ENCODE assay signal across 9 mouse cellular contexts in genomic region chr10:128889846-128890245, GRCm38 (mm10). TPM values are rescaled to one million over a fixed set of nuclear protein-coding genes. Genes with fewer than 3 reads are reported as not detected.
DNase-seq lines count a peak whose midpoint lies in the region; ATAC-seq lines count a peak whose summit lies in the region.
"Had no signal": no experiment of that assay in that cellular context is flagged by ENCODE, and none has a peak within 500 bp of the region (broad histone marks: within the 10 kb centered on the region; RNA-seq: fewer than 3 reads in every experiment).

No protein-coding gene starts in this region.

- peaks cover 23% of the 10 kb centered on the region for H3K36me3 ChIP-seq in kidney, embryonic 16.5 days (ENCODE audit: insufficient read depth, low read length)
- H3K36me3 ChIP-seq in embryonic facial prominence, embryonic 15.5 days: peaks cover 17% of the 10 kb centered on the region
- no peaks in the 10 kb centered on the region for H3K36me3 ChIP-seq in intestine, embryonic 16.5 days (ENCODE audit: control insufficient read depth, insufficient read depth, low read length)
- H3K36me3 ChIP-seq in neural tube, embryonic 12.5 days: peaks cover 29% of the 10 kb centered on the region

- ATAC-seq in kidney, embryonic 16.5 days (ENCODE audit: low FRiP score, low TSS enrichment): no peak
- no peak for ATAC-seq in embryonic facial prominence, embryonic 15.5 days (ENCODE audit: insufficient number of reproducible peaks, low FRiP score, low TSS enrichment, low read depth)
- ATAC-seq in intestine, embryonic 16.5 days: no peak
- ATAC-seq in neural tube, embryonic 12.5 days (ENCODE audit: low FRiP score, low read depth): no peak

- WGBS in kidney, embryonic 16.5 days: 22% methylated on average over 1 of the region's 2 CpGs
- 38% methylated on average over 1 of the region's 2 CpGs for WGBS in embryonic facial prominence, embryonic 15.5 days
- WGBS in intestine, embryonic 16.5 days: 20% methylated on average over 1 of the region's 2 CpGs
- 0% methylated on average over 1 of the region's 2 CpGs for WGBS in neural tube, embryonic 12.5 days

- peak overlapping the region; percentile 82 for H3K4me3 ChIP-seq in kidney, embryonic 16.5 days (ENCODE audit: low read length)
- H3K4me3 ChIP-seq in embryonic facial prominence, embryonic 15.5 days (replicated peaks): peak overlapping the region; percentile 77
- H3K4me3 ChIP-seq in intestine, embryonic 16.5 days (ENCODE audit: low read length): 0 out of 2 replicates have a peak overlapping the region, but pooled peaks have one; percentile 79
- H3K4me3 ChIP-seq in neural tube, embryonic 12.5 days: peak overlapping the region; percentile 80

- peaks cover 32% of the 10 kb centered on the region for H3K4me1 ChIP-seq in kidney, embryonic 16.5 days (ENCODE audit: insufficient read depth, low read length)
- H3K4me1 ChIP-seq in embryonic facial prominence, embryonic 15.5 days: peaks cover 37% of the 10 kb centered on the region
- peaks cover 25% of the 10 kb centered on the region for H3K4me1 ChIP-seq in intestine, embryonic 16.5 days (ENCODE audit: control insufficient read depth, insufficient read depth, low read length)
- H3K4me1 ChIP-seq in neural tube, embryonic 12.5 days: peaks cover 21% of the 10 kb centered on the region

- H3K27me3 ChIP-seq in kidney, embryonic 16.5 days (ENCODE audit: insufficient read depth, low read length): no peaks in the 10 kb centered on the region; the same call in 1 of the 2 replicates
- no peaks in the 10 kb centered on the region for H3K27me3 ChIP-seq in embryonic facial prominence, embryonic 15.5 days
- no peaks in the 10 kb centered on the region for H3K27me3 ChIP-seq in intestine, embryonic 16.5 days (replicated peaks; ENCODE audit: control insufficient read depth, insufficient read depth, low read length)
- no peaks in the 10 kb centered on the region for H3K27me3 ChIP-seq in neural tube, embryonic 12.5 days (replicated peaks)

- H3K4me2 ChIP-seq in kidney, embryonic 16.5 days (replicated peaks; ENCODE audit: low read depth, low read length): peak overlapping the region; percentile 94
- H3K4me2 ChIP-seq in embryonic facial prominence, embryonic 15.5 days (replicated peaks): peak overlapping the region; percentile 86
- H3K4me2 ChIP-seq in intestine, embryonic 16.5 days (ENCODE audit: low read depth, low read length): peak overlapping the region; percentile 95
- H3K4me2 ChIP-seq in neural tube, embryonic 12.5 days (replicated peaks): peak overlapping the region; percentile 88

- no peak for DNase-seq in kidney, postnatal 10 days
- DNase-seq in adrenal gland, postnatal 25 days: no peak
- no peak for DNase-seq in layer of hippocampus, adult 9-11 months
- DNase-seq in yolk sac, embryonic 10.5 days (ENCODE audit: low spot score): no peak
- DNase-seq: layer of hippocampus, postnatal 36 days had no signal

- H3K9ac ChIP-seq in kidney, embryonic 16.5 days (replicated peaks; ENCODE audit: low read length): peak overlapping the region; percentile 87
- no peak overlapping the region for H3K9ac ChIP-seq in embryonic facial prominence, embryonic 15.5 days
- no peak overlapping the region; the same call in 1 of the 2 replicates for H3K9ac ChIP-seq in intestine, embryonic 16.5 days (ENCODE audit: low read depth, low read length)
- H3K9ac ChIP-seq in neural tube, embryonic 12.5 days: peak overlapping the region; percentile 76

- H3K27ac ChIP-seq in kidney, embryonic 16.5 days (ENCODE audit: low read length): peak overlapping the region; percentile 94
- H3K27ac ChIP-seq in embryonic facial prominence, embryonic 15.5 days (replicated peaks): 0 out of 2 replicates have a peak overlapping the region, but pooled peaks have one; percentile 23
- H3K27ac ChIP-seq in intestine, embryonic 16.5 days (ENCODE audit: low read length): no peak overlapping the region
- H3K27ac ChIP-seq in neural tube, embryonic 12.5 days: peak overlapping the region; percentile 96; the same call in 1 of the 2 replicates

- no peaks in the 10 kb centered on the region for H3K9me3 ChIP-seq in kidney, embryonic 16.5 days (ENCODE audit: low read length)
- H3K9me3 ChIP-seq in embryonic facial prominence, embryonic 15.5 days (replicated peaks): no peaks in the 10 kb centered on the region
- no peaks in the 10 kb centered on the region for H3K9me3 ChIP-seq in intestine, embryonic 16.5 days (ENCODE audit: control insufficient read depth, low read length)
- H3K9me3 ChIP-seq in neural tube, embryonic 12.5 days: no peaks in the 10 kb centered on the region

RNA-seq across cellular contexts. Expression of gene Gdf11, which starts 1.7 kb away (rescaled TPM):
- 6.8 and 7.8 TPM in 2 replicates for polyA plus RNA-seq in kidney, embryonic 16.5 days (2015; fragmentation: Nextera tagmentation; extraction: Ambion mirVana)
- 6.1 TPM in 2 replicates for polyA plus RNA-seq in embryonic facial prominence, embryonic 15.5 days (2015; fragmentation: Nextera tagmentation; extraction: Ambion mirVana)
- 2.1 and 2.2 TPM in 2 replicates for polyA plus RNA-seq in intestine, embryonic 16.5 days (2015; fragmentation: Nextera tagmentation; extraction: Ambion mirVana)
- 20.1 and 20.4 TPM in 2 replicates for polyA plus RNA-seq in neural tube, embryonic 12.5 days (2016; fragmentation: Nextera tagmentation; extraction: Ambion mirVana)
- 1.5 and 1.9 TPM in 2 replicates for total RNA-seq in adrenal gland, postnatal 25 days (2021)

RNA-seq across cellular contexts. Expression of gene Cd63, which starts 10.9 kb away (rescaled TPM):
- polyA plus RNA-seq in kidney, embryonic 16.5 days (2015; fragmentation: Nextera tagmentation; extraction: Ambion mirVana): 775 and 850 TPM in 2 replicates
- polyA plus RNA-seq in embryonic facial prominence, embryonic 15.5 days (2015; fragmentation: Nextera tagmentation; extraction: Ambion mirVana): 1,010 and 1,093 TPM in 2 replicates
- polyA plus RNA-seq in intestine, embryonic 16.5 days (2015; fragmentation: Nextera tagmentation; extraction: Ambion mirVana): 794 TPM in 2 replicates
- polyA plus RNA-seq in neural tube, embryonic 12.5 days (2016; fragmentation: Nextera tagmentation; extraction: Ambion mirVana): 199 and 208 TPM in 2 replicates
- total RNA-seq in adrenal gland, postnatal 25 days (2021): 238 and 302 TPM in 2 replicates

RNA-seq across cellular contexts. Expression of gene Rdh5, which starts 32.8 kb away (rescaled TPM):
- polyA plus RNA-seq in kidney, embryonic 16.5 days (2015; fragmentation: Nextera tagmentation; extraction: Ambion mirVana): 17.7 and 20.5 TPM in 2 replicates
- 19.6 and 21.3 TPM in 2 replicates for polyA plus RNA-seq in embryonic facial prominence, embryonic 15.5 days (2015; fragmentation: Nextera tagmentation; extraction: Ambion mirVana)
- 18.6 and 18.8 TPM in 2 replicates for polyA plus RNA-seq in intestine, embryonic 16.5 days (2015; fragmentation: Nextera tagmentation; extraction: Ambion mirVana)
- 13.5 and 15.7 TPM in 2 replicates for polyA plus RNA-seq in neural tube, embryonic 12.5 days (2016; fragmentation: Nextera tagmentation; extraction: Ambion mirVana)
- 7.7 and 15.9 TPM in 2 replicates for total RNA-seq in adrenal gland, postnatal 25 days (2021)

RNA-seq across cellular contexts. Expression of gene Bloc1s1, which starts 34.0 kb away (rescaled TPM):
- 227 and 234 TPM in 2 replicates for polyA plus RNA-seq in kidney, embryonic 16.5 days (2015; fragmentation: Nextera tagmentation; extraction: Ambion mirVana)
- polyA plus RNA-seq in embryonic facial prominence, embryonic 15.5 days (2015; fragmentation: Nextera tagmentation; extraction: Ambion mirVana): 224 and 226 TPM in 2 replicates
- 208 and 220 TPM in 2 replicates for polyA plus RNA-seq in intestine, embryonic 16.5 days (2015; fragmentation: Nextera tagmentation; extraction: Ambion mirVana)
- polyA plus RNA-seq in neural tube, embryonic 12.5 days (2016; fragmentation: Nextera tagmentation; extraction: Ambion mirVana): 227 and 233 TPM in 2 replicates
- total RNA-seq in adrenal gland, postnatal 25 days (2021): 189 and 195 TPM in 2 replicates

RNA-seq across cellular contexts. Expression of gene Itga7, which starts 43.8 kb away (rescaled TPM):
- polyA plus RNA-seq in kidney, embryonic 16.5 days (2015; fragmentation: Nextera tagmentation; extraction: Ambion mirVana): 3.9 and 4.0 TPM in 2 replicates
- polyA plus RNA-seq in embryonic facial prominence, embryonic 15.5 days (2015; fragmentation: Nextera tagmentation; extraction: Ambion mirVana): 14.3 and 16.5 TPM in 2 replicates
- polyA plus RNA-seq in intestine, embryonic 16.5 days (2015; fragmentation: Nextera tagmentation; extraction: Ambion mirVana): 3.3 and 3.7 TPM in 2 replicates
- 7.9 and 8.3 TPM in 2 replicates for polyA plus RNA-seq in neural tube, embryonic 12.5 days (2016; fragmentation: Nextera tagmentation; extraction: Ambion mirVana)
- 9.6 and 10.2 TPM in 2 replicates for total RNA-seq in adrenal gland, postnatal 25 days (2021)

Comparison
In these comparisons a context has a peak if more than half of its experiments do, and no peak if none do; other contexts are left out.
1. H3K9ac ChIP-seq: peak in kidney, embryonic 16.5 days (single experiment) and neural tube, embryonic 12.5 days (single experiment); none in embryonic facial prominence, embryonic 15.5 days (single experiment) and intestine, embryonic 16.5 days (single experiment).
2. Peak in every context shown above with its lines, with median percentiles within 50 percentile points of each other: H3K4me2 ChIP-seq and H3K4me3 ChIP-seq.